ENCODE assay signal across 10 mouse cellular contexts in the genomic region with DNA sequence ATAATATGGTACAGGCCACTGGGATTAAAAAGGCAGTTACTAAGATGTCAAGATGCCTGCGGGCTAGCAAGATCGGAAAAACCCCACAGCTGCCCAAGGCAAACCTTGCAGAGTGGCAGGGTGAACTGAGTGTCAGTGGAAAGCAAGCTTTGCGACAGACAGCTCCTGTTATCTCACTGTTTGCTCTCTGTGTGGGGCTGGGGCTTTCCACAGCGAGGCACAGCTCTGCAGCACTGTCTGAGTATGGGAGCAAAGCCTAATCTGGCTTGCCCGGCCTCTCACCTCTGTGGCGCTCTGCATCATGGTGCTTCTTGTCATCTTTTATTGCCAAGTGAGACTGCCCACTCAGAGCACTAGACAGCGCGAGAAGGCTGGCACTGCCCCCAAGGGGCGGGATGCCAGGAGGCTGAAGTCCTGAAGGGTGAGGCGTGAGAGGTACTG. TPM values are rescaled to one million over a fixed set of nuclear protein-coding genes. Genes with fewer than 3 reads are reported as not detected.
A peak's percentile ranks its signal among the peaks of the same experiment; 100 is the strongest.
DNase-seq lines count a peak whose midpoint lies in the region; ATAC-seq and TF ChIP-seq lines count a peak whose summit lies in the region.
"Had no signal": no experiment of that assay in that cellular context is flagged by ENCODE, and none has a peak within 500 bp of the region (broad histone marks: within the 10 kb centered on the region; RNA-seq: fewer than 3 reads in every experiment).

No protein-coding gene starts in this region.

- no peaks in the 10 kb centered on the region; the same call in 1 of the 2 replicates for H3K36me3 ChIP-seq in forebrain, embryonic 11.5 days (ENCODE audit: control insufficient read depth, insufficient read depth, low read length)
- peaks cover 85% of the 10 kb centered on the region for H3K36me3 ChIP-seq in forebrain, embryonic 10.5 days (replicated peaks)
- H3K36me3 ChIP-seq in liver, postnatal 0 days (replicated peaks; ENCODE audit: insufficient read depth, low read length) = peaks cover 20% of the 10 kb centered on the region

- no peaks in the 10 kb centered on the region for H3K9me3 ChIP-seq in forebrain, embryonic 11.5 days (ENCODE audit: control insufficient read depth, low read length)
- H3K9me3 ChIP-seq in forebrain, embryonic 10.5 days = no peaks in the 10 kb centered on the region
- no peaks in the 10 kb centered on the region for H3K9me3 ChIP-seq in liver, postnatal 0 days (ENCODE audit: low read length)
- H3K9me3 ChIP-seq: heart, embryonic 10.5 days had no signal

- H3K4me3 ChIP-seq in forebrain, embryonic 11.5 days (ENCODE audit: low read depth, low read length) = no peak overlapping the region
- H3K4me3 ChIP-seq in forebrain, embryonic 10.5 days = no peak overlapping the region
- H3K4me3 ChIP-seq in liver, postnatal 0 days (ENCODE audit: low read depth, low read length) = no peak overlapping the region
- H3K4me3 ChIP-seq: heart, embryonic 10.5 days had no signal

- no peak overlapping the region for H3K4me2 ChIP-seq in forebrain, embryonic 11.5 days (ENCODE audit: low read depth, low read length, severe bottlenecking)
- no peak overlapping the region for H3K4me2 ChIP-seq in liver, postnatal 0 days (ENCODE audit: low read depth, low read length)

- H3K4me1 ChIP-seq in forebrain, embryonic 11.5 days (replicated peaks; ENCODE audit: control insufficient read depth, insufficient read depth, low read length) = peaks cover 15% of the 10 kb centered on the region
- peaks cover 52% of the 10 kb centered on the region for H3K4me1 ChIP-seq in forebrain, embryonic 10.5 days
- H3K4me1 ChIP-seq in liver, postnatal 0 days (ENCODE audit: insufficient read depth) = no peaks in the 10 kb centered on the region

- peak; percentile 37 for ATAC-seq in forebrain, embryonic 11.5 days (replicated peaks; ENCODE audit: low FRiP score)
- ATAC-seq in liver, postnatal 0 days = peak; percentile 25; the same call in 1 of the 2 replicates

- peak; percentile 53 for DNase-seq in forebrain, embryonic 11.5 days (ENCODE audit: low spot score)
- no peak for DNase-seq in forebrain, embryonic 10.5 days (ENCODE audit: extremely low spot score, low spot score)
- peak; percentile 73 for DNase-seq in left cerebral cortex, postnatal 4 days
- no peak for DNase-seq in left cerebral cortex, adult 9 months (ENCODE audit: low spot score in 2 of 2)
- DNase-seq in NIH3T3 (ENCODE audit: low read depth) = peak; percentile 34
- no peak for DNase-seq in liver, postnatal 0 days
- DNase-seq in urinary bladder, adult 2 months (ENCODE audit: low spot score) = no peak
- DNase-seq in urinary bladder, postnatal 4 days (ENCODE audit: low spot score in 2 of 2) = no peak

- no peak overlapping the region for H3K27ac ChIP-seq in forebrain, embryonic 11.5 days (ENCODE audit: low read depth, low read length)
- no peak overlapping the region for H3K27ac ChIP-seq in forebrain, embryonic 10.5 days
- H3K27ac ChIP-seq in liver, postnatal 0 days (ENCODE audit: low read depth) = no peak overlapping the region
- H3K27ac ChIP-seq: heart, embryonic 10.5 days had no signal

- no peak for TF ChIP-seq CTCF in liver, postnatal 0 days (IDR thresholded peaks at IDR 0.05; ENCODE audit: low read depth)

- H3K9ac ChIP-seq in forebrain, embryonic 11.5 days (ENCODE audit: low read length) = no peak overlapping the region
- H3K9ac ChIP-seq in liver, postnatal 0 days (replicated peaks) = no peak overlapping the region

- intact Hi-C loops in left cerebral cortex, postnatal 4 days (cut with DNase I) = no loop called here

- TF ChIP-seq EP300 in liver, postnatal 0 days (IDR thresholded peaks at IDR 0.05; ENCODE audit: low read depth) = no peak

- peaks cover 2% of the 10 kb centered on the region; the same call in 1 of the 2 replicates for H3K27me3 ChIP-seq in forebrain, embryonic 11.5 days (ENCODE audit: control insufficient read depth, insufficient read depth, low read length)
- peaks cover 71% of the 10 kb centered on the region for H3K27me3 ChIP-seq in forebrain, embryonic 10.5 days (ENCODE audit: poor library complexity, severe bottlenecking)
- no peaks in the 10 kb centered on the region for H3K27me3 ChIP-seq in liver, postnatal 0 days (ENCODE audit: insufficient read depth, low read length)
- H3K27me3 ChIP-seq: CH12.LX had no signal

- 52% methylated on average over 10 of the region's 10 CpGs for WGBS in forebrain, embryonic 11.5 days
- WGBS in forebrain, embryonic 10.5 days = 62% methylated on average over 10 of the region's 10 CpGs
- 72% methylated on average over 10 of the region's 10 CpGs for WGBS in liver, postnatal 0 days (ENCODE audit: insufficient replicate concordance)

RNA-seq across cellular contexts. Expression of a gene that starts 42.8 kb away (rescaled TPM):
- 61.6 and 63.9 TPM in 2 replicates for polyA plus RNA-seq in forebrain, embryonic 11.5 days (2014; fragmentation: Nextera tagmentation; extraction: Ambion mirVana)
- 39.2 and 39.8 TPM in 2 replicates for polyA plus RNA-seq in forebrain, embryonic 10.5 days (2016; fragmentation: Nextera tagmentation; extraction: Ambion mirVana)
- total RNA-seq in left cerebral cortex, postnatal 4 days (2021) = 10 to 100 TPM; 46.7 to 59.3 TPM
- polyA plus RNA-seq in liver, postnatal 0 days (2015; fragmentation: Nextera tagmentation; extraction: Ambion mirVana) = 20.3 and 21.2 TPM in 2 replicates
- polyA plus RNA-seq in urinary bladder, adult 2 months (2012; rRNA removed) = 32.0 and 32.4 TPM in 2 replicates
- total RNA-seq: CH12.LX had no signal

Comparison
In these comparisons a context has a peak if more than half of its experiments do, and no peak if none do; other contexts are left out.
1. DNase-seq: peak in forebrain, embryonic 11.5 days (single experiment), left cerebral cortex, postnatal 4 days (single experiment) and NIH3T3 (single experiment); none in forebrain, embryonic 10.5 days (single experiment), left cerebral cortex, adult 9 months (0 of 2), liver, postnatal 0 days (single experiment), urinary bladder, adult 2 months (single experiment) and urinary bladder, postnatal 4 days (0 of 2).